Mouse (Mus musculus) c-Kit-negative CD71-positive TER-119-positive erythroid progenitor cells, embryonic 14.5 days (primary cell): ENCODE results near the gene Ms4a10.
A peak's percentile ranks its signal among the peaks of the same experiment; 100 is the strongest.

Experiments used
- DNase-seq: peaks from one replicate; pipeline ENCODE4 v3.0.0-alpha.2; 2013; ENCODE audit warnings: low read depth, low spot score

Ms4a10 gene

DNA sequence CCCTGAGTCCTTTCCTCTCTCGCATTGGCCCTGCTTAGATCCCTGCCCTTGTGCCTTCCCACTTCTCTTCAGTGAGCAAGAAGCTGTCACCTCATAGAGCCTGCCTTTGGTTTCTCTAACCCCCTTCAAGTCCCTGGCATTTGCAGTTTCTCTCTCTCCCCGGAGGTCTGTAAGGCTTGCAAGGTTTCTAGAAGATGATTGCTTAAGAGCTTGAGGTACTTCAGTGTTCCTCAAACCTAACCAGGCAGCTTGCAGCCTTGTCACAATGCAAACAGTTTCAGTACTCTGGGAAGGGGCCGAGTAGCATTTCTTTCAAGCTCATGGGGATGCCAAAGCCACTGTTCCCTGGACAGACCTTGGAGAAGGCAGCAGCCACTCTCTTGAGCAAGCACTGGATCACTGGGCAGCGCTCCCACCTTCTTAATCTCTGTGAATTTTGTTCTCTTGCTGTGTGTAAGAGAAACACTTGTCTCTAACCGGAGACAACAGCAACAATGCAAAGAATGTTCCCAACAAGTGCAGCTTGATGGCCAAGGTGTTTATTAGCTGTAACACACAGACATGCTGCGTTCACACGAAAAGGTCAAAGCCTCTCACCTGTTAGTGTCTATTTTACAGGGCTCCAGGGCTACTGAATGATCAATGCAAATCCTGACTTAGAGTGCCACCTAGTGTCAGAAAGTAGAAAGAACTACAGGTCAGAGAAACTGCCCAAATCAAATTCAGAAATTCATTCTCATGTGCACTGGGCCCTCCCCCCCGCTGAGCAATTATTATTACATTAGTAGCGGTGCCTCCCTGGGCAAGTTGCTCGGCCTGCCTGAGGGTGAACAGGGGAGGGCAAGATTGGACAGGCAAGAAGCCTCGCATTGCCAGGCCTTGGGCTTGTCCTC, 15.1 kb downstream of the Ms4a10 start:
- peak; percentile 40 for DNase-seq

- DNase-seq: no peak
Observed at GRCm38 (mm10) chr19:10952021-10952939, 22.2 kb downstream of the Ms4a10 start.

DNA sequence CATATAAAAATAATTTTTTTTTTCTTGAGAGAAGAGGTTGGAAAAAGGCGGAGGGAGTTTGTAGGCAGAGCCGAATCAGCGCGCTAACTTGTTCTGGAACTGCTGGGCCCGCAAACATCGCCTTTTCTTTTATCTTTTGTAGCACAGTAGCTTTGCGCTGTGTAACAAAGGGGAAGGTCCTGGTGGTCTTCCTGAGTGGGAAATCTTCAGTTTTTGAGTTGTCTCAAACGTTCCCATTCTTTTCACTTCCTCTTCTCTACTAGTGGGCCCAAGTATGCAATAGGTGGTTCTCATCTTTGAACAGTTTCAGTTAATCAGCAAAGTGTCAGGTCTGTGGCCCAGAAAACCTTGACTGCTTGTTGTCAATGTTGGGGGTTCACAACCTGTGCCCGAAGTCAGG, 24.9 kb downstream of the Ms4a10 start:
- DNase-seq: no peak

- peak; percentile 95 for DNase-seq
Observed at GRCm38 (mm10) chr19:10949112-10949511, 25.4 kb downstream of the Ms4a10 start, which contains the start of gene Ccdc86. TSS of gene Ccdc86 (minus strand) at chr19:10949266.

DNA sequence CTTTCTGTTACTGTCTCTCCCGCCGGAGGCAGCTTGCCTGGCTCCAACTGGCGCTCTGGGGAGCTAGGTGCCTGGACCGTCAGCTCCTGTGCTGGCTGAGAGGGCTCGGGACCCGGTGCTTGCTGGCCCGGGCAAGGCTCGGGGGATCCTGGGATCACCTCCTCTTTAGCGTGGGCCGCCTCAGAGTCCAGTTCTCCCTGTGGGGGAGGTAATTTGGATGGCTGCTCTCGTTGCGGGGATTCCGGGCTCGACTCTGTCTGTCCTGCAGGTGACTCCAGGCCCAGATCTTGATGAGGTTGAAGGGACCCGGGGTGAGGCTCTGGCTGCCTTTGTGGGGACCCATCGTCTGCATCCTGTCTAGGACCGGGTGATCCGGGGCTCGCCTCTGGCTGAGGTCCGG, 26.1 kb downstream of the Ms4a10 start:
- no peak for DNase-seq

DNA sequence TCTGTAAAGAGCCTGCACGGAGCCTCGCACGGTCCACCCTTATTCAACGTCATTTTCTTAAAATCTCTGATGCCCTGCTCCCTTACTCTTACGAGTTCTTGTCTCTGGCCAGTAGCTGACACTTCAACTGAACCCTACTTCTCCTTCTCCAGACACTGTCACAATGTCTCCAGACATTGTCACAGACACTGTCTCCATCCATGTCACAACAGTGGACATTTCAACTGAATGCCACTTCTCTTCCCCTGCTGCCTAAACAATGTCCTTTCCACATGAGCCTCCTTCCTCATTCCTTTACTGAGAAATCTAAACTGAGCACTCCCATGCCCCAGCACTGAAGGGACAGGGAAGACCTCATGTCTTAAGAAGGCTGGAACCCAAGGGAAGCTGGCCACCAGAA, 27.3 kb downstream of the Ms4a10 start:
- no peak for DNase-seq

- no peak for DNase-seq
Observed at GRCm38 (mm10) chr19:10946506-10946905, 28.0 kb downstream of the Ms4a10 start.

DNA sequence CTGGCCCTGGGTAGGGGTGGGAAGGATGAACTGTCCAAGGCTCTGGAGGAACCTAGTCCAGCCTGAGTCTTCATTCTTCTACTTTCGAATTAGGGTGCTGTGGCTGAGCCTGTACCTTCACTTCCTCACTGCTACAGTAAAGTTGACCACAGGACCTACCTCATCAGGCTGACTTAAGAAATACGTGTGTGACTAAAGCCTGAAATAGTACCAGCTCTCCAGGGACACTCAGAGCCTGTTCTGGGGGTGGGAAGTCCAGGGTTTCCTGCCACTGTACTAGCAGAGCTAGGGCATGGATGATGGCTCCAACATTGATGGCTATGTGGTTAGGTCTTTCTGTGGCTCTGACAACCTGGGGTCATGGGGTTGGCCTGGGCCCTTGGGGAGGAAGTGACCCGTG, 30.5 kb downstream of the Ms4a10 start:
- no peak for DNase-seq

- no peak for DNase-seq
Observed at GRCm38 (mm10) chr19:10940801-10941457, 33.5 kb downstream of the Ms4a10 start.

DNA sequence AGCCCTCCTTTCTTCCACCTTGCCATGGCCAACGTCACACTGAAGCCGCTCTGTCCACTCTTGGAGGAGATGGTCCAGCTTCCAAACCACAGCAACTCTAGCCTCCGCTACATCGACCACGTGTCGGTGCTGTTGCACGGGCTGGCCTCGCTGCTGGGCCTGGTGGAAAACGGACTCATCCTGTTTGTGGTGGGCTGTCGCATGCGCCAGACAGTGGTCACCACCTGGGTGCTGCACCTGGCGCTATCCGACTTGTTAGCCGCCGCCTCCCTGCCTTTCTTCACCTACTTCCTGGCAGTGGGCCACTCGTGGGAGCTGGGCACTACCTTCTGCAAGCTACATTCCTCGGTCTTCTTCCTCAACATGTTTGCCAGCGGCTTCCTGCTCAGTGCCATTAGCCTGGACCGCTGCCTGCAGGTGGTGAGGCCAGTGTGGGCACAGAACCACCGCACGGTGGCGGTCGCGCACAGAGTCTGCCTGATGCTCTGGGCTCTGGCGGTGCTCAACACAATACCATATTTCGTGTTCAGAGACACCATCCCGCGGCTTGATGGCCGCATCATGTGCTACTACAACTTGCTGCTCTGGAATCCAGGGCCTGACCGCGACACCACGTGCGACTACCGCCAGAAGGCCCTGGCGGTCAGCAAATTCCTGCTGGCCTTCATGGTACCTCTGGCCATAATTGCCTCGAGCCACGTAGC, 34.2 kb downstream of the Ms4a10 start:
- DNase-seq: no peak

- DNase-seq: no peak
Observed at GRCm38 (mm10) chr19:10938771-10939170, 35.7 kb downstream of the Ms4a10 start.

GRCm38 (mm10) chr19:10937110-10937563, 37.3 kb downstream of the Ms4a10 start, which contains the start of gene Ptgdr2:
TSS of gene Ptgdr2 (plus strand) at chr19:10937160.
- no peak for DNase-seq

DNA sequence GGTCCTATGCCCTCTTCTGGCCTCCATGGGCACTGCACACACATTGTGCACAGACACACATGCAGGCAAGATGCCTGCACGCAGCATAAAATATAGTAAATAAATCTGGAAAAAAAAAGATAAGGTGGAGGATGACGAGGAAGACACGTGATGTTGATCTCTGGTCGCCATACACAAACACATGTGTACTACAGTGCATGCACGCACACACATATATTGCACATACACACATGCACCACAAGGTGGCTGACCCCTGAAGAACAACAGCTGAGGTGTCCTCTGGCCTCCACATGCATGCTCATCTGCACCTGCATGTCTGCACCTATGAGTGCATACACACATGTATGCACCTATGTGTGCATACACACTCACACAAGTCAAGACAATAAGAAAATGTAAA, 38.4 kb downstream of the Ms4a10 start:
- DNase-seq: no peak

- DNase-seq: no peak
Observed at GRCm38 (mm10) chr19:10935029-10935428, 39.4 kb downstream of the Ms4a10 start.

DNA sequence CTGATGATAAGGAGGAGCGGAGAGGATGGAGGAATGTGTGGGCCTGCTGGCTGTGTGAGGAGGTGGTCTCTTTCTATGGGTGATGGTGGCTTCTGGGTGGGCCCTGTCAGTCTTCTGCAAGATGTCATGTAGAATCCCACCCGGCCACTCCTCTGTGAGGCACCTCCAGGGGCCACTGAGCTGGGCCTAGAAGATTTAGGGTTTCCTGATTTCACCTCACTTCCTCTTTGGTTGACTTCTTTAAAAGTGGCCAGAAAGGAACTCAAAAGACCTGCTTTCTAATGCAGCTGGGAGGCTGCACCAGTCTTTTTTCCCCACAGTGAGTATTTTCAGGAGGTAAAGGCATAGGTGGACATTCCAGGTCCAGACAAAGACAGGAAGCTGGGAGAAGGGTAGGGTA, 43.8 kb downstream of the Ms4a10 start:
- DNase-seq: no peak

DNA sequence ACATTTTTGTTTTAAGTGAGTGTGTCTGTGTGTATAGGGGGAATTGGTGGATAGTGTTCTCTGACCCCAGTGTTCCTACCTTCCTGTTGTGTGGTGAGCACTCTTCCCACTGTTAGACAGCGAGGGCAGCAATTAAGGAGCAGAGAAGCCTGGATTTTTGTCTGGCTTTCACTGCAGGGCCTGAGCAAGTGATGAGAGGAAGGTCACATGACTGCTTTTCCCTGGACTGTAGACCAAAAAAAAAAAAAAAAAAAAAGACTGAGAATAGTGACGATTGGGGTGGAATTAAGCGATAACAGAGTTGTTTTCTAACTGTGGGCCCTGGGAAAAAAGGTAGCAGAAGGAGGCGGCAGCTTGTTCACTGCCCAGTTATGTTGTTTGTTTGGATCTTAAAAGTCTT, 47.8 kb downstream of the Ms4a10 start:
- DNase-seq: no peak

DNA sequence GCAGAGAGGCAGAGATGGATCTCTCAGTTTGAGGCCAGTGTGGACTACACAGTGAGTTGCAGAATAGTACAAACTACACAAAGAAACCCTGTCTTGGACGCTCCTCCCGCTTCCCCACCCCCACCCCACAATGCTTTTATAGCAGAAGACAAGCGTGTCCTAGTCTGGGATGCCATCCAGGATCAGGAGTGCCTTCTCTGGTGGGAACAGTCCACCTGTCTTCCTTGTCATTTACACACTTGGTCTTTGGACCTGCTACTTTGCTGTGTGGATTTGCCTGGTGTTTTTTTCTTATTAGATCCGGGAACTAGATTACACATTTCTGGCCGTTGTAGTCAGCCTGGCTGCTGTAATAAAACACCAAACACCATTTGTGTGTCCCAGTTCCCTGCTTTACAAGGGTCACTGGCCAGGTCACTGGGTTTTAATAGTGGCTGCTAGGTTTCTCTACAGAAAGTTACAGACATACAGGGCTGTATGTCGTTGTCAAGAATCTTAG, 48.3 kb downstream of the Ms4a10 start:
- DNase-seq: no peak

- no peak for DNase-seq
Observed at GRCm38 (mm10) chr19:10924220-10924619, 50.2 kb downstream of the Ms4a10 start.

- DNase-seq: no peak
Observed at GRCm38 (mm10) chr19:10921058-10921457, 53.4 kb downstream of the Ms4a10 start.

- DNase-seq: no peak
Observed at GRCm38 (mm10) chr19:10920532-10920931, 53.9 kb downstream of the Ms4a10 start, which contains the start of gene Zp1. TSS of gene Zp1 (minus strand) at chr19:10920632.
